Mouse (Mus musculus) c-Kit-positive CD71-negative TER-119-negative erythroid progenitor cells, embryonic 14.5 days (primary cell): Measurements from ENCODE around the gene Bex3.
"Not testable (repeated sequence)": the region's sequence is repeated elsewhere in the genome, so short reads cannot be mapped to it uniquely, and the experiment has no call there.

Experiments used
- DNase-seq: peaks from one replicate; pipeline ENCODE4 v3.0.0-alpha.2; 2013; ENCODE audit warnings: low read depth

The Bex3 gene

GRCm38 (mm10) chrX:136269743-136270392 lies at the start of gene Bex3:
Bex3 (plus strand) TSS chrX:136270253.
- DNase-seq, result not testable (repeated sequence)

DNA sequence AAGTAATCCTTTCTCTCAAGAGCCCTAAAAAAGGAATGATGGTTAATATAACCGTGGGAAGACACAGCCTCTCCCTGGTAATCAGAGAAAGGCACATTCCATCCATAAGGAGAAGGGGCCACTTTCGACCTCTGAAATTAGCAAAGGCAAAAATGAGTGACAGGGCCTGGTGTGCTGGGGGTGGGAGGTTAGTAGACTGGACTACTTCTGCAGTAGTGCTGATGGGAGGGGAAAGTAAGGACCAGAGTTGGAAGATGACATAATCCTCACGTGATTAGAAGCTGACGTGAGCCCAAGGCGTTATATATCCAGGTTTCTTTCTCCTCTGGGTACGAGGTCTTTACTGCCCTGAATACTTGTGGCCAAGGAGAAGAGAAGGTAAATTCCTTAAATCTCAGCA lies 46.3 kb upstream of the Bex3 start:
- DNase-seq, result no peak

DNA sequence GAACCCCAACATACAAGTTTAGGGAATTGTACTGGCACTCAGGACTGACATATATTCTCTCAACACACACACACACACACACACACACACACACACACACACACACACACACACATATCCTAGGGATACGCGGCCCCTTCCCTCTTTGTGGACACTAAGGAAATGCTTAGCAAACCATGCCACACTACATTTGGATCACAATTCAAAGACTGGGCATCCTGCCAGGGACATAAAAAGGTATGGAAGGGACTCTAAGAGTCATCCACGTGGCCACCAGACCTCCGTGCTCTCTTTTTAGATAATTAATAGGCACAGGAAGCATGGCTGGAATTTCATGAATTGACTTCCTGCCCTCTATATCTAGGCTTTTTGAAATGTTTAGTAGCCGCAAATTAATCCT lies 42.3 kb upstream of the Bex3 start:
- DNase-seq, result no peak

DNA sequence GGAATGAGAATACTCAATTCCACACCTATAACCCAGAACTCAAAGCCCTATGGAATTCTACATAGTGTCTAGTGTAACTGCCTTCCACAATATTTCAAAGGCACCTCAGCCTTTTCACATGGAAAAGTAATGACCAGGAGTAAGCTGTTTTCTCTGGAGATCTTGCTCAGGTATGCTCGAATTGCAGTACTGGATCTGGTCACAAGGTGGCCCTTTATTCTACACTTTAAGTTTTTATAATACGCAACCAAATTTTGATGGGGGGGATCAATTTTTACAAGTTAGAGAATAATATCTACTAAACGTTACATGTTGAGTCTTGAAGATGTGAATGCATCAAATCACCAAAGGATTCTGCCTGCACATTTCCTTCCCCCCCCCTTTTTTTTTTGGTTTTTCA lies 31.9 kb upstream of the Bex3 start:
- no peak for DNase-seq

- no peak for DNase-seq
Measured at GRCm38 (mm10) chrX:136243181-136243580, 26.9 kb upstream of the Bex3 start.

GRCm38 (mm10) chrX:136244574-136245229 lies 25.4 kb upstream of the Bex3 start, which contains the start of gene Tceal9:
Tceal9 (plus strand) TSS chrX:136245079.
- DNase-seq, result peak; percentile 60

- no peak for DNase-seq
Measured at GRCm38 (mm10) chrX:136245521-136246071, 24.5 kb upstream of the Bex3 start.

GRCm38 (mm10) chrX:136248811-136249210 lies 21.2 kb upstream of the Bex3 start:
- DNase-seq, result no peak

GRCm38 (mm10) chrX:136249671-136250070 lies 20.4 kb upstream of the Bex3 start:
- DNase-seq, result no peak

DNA sequence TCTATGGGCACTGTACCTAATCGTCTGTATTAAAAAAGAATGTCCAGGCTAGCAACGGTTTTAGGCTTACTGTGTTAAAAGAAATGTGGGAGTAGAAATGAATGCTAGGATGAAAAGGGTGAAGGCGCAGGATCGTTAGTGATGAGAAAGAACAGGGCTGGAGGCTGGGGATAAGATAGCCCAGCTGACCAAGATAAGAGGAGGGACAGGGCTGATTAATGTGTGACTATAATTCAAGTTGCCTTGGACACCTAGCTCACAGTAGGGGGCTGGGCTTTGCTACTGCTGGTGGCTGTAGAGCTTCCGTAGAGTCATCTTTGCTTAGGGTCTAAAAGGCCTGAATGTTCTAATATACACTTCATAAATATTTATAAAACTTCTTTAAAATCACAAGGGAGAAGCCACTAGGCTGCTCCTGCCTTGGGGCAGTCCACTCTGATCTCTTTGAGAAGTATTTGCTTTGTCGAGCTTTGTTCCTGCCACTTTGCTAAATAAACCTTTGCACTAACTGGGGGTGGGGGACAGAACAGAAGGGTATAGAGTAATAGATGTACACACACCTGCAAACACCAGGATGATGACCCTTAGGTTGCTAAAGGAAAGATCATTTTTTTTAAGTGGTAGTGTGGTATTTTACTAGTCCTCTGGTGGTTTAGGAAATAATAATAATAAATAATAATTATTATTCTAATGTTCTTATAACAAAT lies 17.9 kb upstream of the Bex3 start:
- DNase-seq, result no peak

DNA sequence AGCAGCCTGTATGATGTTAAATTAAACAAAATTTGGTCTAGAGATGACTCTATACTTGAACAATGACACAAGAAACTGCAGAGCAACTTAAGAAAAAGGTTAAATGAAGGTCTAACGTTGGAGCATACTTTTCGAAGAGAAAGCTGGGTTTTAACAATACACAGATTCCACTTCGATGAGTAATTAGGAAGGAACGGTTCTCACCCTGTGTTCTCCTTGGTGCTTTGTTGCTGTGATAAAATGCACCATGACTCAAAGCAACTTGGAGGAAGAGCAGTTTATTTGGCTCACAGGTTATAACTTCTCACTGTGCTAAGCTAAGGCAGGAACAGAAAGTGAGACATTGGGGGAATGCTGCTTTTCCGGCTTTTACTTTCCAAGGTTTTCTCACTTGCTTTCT lies 2.3 kb upstream of the Bex3 start:
- no peak for DNase-seq

DNA sequence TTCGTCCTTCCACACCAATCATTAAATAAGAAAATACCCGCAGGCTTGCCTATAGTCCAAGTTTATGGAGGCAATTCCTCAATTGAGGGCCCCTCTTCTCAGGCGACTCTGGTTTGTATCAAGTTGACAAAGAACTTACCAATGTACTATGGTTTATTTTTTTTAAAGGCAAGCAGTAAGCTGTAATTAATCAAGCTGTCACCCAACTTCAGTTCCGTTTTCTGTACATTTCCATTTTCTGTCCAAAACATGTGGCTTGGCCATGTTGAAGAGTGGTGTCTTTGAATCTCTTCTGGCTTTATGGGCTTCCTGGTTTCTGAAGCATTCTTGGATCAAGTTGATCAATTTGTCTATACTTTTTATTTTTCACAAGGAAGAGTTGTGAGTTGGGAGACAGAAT lies 1.9 kb upstream of the Bex3 start:
- no peak for DNase-seq

DNA sequence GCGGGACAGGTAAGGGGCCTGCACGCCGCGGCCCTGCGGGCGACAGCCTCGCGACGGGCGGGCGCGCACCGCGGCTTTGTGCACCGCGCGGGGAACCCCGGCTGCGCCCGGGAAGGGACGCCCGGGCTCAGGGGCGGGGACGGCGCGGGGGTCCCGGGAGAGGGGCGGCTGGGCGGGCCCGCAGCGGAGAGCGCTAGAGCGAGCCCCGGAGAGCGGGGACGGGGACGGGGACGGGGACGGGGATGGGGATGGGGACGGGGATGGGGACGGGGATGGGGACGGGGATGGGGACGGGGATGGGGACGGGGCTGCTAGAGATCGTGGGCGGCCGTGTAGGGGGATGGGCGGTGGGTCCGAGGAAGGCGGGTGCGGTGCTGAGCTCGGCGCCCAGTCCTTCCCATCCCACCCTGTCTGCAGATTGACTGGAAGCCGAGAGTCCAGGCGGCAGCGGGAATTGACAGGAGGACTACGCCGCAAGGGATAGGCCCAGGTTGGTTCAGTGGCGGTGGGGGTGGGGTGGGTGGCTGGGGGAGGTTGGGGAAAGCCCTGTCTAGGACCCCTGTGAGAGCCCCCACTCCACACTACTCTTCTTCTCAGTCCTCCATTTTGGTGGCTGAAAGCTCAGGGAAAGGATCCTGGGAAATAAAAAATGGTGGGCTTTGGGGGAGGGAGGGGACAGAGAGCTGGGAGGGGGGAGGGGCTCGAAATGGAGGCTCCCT lies 499 bp downstream of the Bex3 start:
- DNase-seq, result not testable (repeated sequence)

GRCm38 (mm10) chrX:136274542-136274941 lies 4.5 kb downstream of the Bex3 start:
- DNase-seq, result no peak

GRCm38 (mm10) chrX:136275386-136275785 lies 5.3 kb downstream of the Bex3 start:
- no peak for DNase-seq

DNA sequence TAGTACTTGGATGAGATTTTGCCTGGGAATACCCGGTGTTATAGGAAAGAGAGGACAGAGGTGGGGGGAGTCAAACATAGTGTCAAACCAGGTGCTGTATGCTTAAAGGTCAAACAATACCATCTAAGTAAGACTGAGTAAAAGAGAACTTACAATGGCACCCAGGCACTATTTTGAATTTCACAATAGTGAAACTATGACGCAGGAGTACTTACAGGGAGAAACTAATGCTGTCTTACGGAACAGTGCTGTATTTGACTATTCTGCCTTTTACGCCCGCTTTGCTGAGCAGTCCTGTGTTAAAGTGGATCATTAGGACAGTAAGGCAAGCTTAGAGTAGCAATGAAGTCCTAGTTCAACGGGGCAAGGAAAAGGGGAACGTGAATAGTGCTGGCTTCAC lies 7.5 kb downstream of the Bex3 start:
- no peak for DNase-seq

DNA sequence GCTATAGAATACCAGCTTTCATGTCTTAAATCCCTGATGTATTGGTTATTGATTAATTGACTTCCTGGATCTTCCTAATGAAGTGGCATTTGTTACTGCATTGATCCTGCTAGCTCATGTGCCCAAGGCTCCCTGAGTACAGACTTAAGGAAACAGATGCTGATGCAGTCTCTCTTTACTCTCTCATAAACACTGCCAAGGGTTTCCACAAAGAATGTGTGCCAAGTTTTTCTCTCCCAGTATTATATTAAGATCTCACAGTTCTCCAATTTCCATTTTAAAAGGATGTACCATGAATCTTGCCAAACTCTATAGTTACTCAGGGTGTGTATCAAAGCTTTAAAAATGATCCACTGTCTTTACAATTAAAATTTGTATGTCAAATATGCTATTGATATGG lies 8.3 kb downstream of the Bex3 start:
- no peak for DNase-seq

GRCm38 (mm10) chrX:136279410-136279809 lies 9.4 kb downstream of the Bex3 start:
- DNase-seq, result no peak

GRCm38 (mm10) chrX:136290817-136291281 lies 20.8 kb downstream of the Bex3 start:
- no peak for DNase-seq

DNA sequence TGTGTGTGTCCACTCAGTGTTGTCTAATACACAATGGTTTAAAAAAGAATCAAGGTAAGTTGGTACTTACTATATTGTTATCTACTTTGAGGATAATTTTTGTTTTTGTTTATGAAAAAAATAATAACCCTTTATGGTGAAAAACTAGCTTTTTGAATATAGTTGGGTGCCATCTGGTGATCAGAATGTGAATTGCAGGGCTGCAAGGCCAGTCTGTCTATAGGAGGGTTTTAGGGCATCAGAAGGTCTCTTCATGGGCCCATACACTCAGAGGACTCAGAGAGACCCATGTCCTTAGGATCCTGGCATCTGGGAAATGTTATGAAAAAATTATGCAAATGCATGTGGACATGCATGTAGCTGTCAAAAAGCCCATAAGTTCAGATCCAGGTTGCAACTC lies 34.2 kb downstream of the Bex3 start:
- peak; percentile 9 for DNase-seq

GRCm38 (mm10) chrX:136306196-136306595 lies 36.1 kb downstream of the Bex3 start:
- no peak for DNase-seq

GRCm38 (mm10) chrX:136313303-136313702 lies 43.2 kb downstream of the Bex3 start:
- DNase-seq, result no peak
